Mouse (Mus musculus): ENCODE measurements around the gene Nrxn2.

Gene Nrxn2

DNA sequence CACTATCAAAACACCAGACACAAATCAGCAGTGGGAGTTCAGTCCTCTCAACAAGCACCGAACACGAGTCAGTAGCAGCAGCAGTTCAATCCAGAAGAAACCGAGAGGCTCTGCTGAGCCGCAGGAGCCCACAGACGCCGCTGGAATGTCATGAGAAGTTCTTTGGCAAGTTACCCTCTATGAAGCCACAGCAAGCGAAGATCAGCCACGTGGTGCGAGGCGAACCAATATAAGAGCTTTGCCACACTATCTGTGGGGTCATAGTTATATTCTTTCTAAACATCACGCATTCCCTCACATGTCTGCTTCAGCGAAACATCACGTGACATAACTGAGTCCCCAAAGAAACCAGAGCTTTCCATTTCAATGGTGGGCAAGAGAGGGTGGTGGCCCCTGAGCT, 126.2 kb downstream of the Nrxn2 start:
- DNase-seq = peak; percentile 32

DNA sequence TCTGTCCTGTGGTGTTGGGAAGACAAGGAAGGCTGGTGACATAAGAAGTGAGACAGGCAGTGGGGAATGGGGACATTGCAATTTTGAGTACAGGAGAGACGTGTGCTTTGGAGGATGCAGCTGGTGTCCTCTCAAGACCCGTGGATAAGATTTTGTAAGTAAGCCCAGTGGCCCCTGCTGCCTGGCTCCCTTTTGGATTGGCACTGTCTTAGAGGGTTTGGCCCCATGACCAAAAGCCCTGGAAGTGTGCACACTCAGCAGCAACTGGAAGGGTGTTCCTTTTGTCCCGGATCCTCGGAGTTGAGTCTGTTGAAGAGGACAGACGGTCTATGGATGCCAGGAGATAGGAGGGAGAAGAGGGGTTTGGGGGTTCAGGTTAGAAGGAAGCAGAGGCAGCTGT, 127.0 kb downstream of the Nrxn2 start:
- peak; percentile 60 for DNase-seq

DNA sequence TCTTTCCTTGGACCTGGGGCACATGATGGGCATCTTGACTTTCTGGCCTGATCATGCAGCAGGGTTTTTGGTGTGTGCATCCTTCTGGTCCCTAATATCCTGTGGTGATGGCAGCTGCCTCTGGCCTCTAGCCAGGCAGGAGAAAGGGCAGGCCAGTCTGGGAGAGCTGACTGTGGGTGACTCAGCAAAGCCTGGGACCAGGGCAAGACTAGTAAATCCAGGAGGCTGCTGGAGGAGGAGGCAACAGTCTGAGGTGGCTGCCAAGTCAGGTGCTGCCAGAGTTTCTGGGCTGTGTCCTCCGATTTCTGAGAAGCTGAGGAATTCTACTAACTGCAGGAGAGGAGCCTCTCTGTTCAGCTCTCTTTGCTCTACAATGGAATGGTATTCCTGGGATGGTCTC, 127.6 kb downstream of the Nrxn2 start:
- peak; percentile 97 for DNase-seq

DNA sequence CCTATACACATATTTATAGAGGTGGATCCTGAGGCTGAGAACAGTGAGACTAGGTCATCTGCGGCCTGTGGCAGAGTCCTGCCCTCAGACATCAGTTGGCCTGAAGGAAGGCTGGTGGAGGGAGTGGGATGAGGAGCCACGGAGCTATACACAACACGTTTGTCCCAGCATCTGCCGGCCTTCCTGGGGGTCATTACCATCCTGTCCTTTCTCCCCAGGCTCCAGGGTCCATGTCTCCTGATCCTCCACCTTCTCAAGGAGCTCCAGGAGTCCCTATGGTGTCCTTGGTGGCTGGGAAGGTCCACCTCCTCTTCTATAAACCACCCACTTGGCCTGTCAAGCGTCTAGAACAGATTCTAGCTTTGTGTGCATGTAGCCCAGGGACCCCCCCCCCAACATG, 129.3 kb downstream of the Nrxn2 start:
- DNase-seq = peak; percentile 46

DNA sequence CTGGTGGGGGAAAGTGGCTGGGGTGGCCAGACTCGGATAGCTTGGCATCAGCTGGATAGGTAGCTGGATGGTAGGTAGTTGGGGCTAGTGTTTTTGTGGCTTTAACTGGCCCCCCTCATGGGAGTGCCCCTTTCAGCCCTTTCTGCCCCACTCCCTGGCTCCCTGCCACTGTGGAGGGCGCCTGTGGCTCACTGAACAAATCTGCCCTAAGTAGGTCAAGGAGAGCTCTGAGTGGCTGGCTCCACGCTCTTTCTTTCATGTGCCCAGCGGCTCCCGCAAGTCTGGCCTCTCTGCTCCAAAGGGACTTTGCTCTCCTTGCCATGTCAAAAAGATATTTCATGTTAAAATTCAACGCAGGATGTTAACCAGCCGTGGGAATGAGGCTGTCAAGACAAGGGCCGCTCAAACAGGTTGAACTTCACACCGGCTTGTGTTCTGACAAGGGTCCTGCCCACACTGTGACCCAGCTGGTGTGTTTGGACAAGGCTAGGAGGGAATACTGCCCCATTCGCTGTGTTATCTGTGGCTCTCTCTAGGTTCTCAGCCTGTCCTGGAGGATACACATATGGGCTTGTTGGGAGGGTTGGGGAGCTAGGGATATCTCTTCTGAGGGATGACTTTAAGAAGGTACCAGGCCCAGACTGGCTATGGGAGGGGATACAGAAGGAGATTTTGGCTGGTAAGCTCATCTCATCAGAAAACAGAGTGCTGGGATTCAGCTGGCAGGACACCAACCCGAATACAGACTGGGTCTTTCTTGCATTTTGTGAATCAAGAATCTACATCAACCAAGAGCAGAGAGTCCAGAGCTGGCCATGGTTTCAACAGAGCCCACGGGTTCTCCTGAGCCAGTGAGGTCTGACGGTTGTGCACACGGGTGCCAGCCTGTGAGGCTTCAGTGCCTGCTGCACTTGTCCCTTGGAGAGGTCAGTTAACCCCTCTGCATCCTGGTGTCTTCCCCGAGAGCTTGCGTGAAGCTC, 130.2 kb downstream of the Nrxn2 start:
- peak; percentile 76 for DNase-seq

DNA sequence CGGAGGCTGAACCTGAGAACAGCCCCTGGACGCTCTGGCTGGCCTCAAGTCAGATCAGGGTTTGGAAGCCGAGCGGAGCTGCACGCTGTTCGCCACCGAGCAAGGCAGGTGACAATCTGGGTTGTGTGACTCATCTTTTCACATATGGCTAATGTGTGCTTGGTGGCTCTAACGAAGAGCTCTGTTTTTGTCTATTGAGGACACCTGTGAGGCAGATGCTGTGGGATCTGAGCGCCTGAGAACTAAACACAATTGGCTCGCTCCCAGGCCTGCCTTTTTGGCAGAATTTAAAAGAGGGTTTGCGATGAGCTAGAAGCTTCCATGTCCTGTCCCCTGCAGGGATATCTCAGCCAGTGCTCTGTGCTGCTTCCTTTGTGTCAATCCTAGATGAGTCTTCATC, 131.0 kb downstream of the Nrxn2 start:
- DNase-seq = peak; percentile 92

DNA sequence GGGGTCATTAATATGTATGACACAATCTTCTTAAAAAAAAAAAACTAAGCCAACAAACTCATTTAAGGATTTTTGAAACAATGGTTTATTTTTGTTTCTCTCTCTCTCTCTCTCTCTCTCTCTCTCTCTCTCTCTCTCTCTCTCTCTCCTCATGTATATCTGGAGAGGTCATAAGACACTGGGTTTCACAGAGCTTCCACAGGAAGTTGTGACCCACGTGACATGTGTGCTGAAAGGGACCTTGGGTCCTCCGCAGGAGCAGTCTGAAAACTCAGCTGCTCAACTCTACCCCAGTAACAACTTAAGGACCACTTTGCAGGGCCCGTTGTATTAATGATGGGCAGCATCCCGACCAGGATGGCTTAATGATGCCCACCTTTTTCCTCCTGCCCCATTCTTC, 132.7 kb downstream of the Nrxn2 start:
- peak; percentile 15 for DNase-seq

DNA sequence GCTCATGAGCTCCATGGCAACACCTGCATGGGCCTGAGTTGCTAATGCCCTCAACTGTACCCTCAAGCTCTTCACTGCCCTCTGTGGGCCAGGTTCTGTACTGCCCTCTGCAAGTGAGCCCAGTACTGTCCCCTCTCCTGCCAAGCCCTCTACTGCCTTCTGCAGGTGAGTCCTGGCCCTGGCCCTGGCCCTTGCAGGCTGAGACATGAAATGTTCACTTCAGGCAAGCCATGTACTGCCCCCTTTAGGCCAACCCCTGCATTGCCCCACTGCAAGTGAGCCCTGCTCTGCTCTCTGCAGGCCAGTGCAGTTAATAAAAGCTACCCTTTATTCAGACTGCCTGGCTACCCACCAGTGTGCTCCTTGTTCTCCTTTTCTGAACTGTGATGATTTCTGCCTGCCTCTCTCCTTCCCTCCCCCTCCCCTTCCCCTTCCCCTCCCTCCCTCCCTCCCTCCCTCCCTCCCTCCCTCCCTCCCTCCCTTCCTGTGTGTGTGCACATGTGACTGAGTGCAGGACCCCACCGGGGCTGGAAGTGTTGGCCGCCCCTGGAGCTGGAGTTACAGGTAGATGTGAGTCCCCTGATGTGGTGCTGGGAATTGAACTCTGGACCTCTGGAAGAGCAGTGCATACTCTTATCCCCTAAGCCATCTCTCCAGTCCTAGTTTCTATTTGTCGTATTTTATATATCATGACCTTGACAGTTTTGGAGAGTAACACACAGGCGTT, 133.9 kb downstream of the Nrxn2 start:
- peak; percentile 85 for DNase-seq

DNA sequence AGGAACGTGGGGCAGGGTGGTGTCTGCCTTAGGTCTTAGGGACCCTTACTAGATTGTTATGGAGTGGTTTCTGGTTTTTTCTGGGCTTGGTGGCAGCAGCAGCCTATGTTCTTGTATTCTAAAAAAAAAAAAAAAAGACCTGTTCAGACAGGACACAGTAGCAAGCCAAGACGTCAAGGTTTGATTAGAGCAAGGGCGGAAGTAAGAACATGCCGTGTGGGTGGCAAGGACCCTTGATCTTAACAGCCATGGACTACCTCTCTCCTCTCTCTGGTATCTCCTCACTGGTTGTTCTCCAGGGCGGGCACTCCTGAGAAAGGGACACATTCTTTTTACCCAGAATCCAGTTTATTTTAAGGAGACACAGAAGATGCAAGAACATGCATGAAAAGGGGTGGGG, 134.6 kb downstream of the Nrxn2 start:
- DNase-seq = peak; percentile 12

DNA sequence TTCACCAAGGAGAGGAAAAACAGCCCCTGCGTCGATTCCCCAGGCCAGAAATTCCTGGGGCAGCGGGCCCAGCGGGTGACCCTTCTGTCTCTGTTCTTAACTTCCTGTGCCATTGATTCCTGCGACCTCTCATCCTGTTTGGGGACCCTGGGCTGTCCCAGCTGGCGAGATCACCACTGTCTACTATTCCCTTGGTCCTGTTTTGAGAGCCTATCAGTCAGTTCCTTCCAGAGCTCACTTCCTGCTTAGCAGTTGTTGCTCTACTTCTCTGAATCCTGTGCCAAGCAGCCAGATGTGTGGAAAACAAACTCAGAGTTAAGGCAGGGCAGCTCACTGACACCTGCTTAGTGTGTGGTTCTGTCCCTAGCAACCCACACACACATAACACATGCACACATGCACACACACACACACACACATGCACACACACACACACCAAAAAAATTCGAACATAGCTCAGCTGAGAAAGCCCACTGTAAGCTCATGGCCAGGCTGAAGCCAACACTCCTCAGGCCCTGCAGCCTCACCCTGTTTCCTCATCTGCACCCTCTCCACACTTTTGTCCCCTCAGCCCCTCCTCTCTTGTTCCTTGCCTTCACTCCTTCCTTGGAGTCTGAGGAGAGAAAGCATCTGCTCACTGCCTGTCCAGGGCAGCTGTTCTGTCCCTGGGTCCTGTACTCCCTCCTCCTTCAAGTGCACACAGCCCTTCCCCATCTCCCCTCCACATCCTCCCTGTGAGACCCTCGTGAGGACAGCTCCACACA, 135.5 kb downstream of the Nrxn2 start:
- peak; percentile 14 for DNase-seq

DNA sequence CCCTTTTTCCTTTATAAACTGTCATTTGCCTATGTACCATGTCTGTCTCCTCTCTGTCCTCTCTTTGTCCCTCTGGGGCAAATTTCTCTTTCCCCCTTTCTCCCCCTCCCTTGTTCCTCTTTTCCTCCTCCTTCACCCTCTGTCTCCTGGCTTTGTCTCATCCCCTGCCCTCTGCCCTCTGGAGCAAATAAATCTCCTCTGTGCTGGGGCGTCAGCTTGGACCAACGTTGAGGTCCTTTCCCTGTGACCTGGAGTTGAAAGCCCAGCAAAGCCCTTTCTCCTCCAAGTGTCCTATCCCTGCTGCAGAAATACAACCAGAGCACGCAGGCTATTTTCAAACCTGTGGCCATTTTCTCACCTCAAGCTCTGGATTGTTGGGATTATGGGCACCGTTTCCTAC, 141.0 kb downstream of the Nrxn2 start:
- DNase-seq = no peak

DNA sequence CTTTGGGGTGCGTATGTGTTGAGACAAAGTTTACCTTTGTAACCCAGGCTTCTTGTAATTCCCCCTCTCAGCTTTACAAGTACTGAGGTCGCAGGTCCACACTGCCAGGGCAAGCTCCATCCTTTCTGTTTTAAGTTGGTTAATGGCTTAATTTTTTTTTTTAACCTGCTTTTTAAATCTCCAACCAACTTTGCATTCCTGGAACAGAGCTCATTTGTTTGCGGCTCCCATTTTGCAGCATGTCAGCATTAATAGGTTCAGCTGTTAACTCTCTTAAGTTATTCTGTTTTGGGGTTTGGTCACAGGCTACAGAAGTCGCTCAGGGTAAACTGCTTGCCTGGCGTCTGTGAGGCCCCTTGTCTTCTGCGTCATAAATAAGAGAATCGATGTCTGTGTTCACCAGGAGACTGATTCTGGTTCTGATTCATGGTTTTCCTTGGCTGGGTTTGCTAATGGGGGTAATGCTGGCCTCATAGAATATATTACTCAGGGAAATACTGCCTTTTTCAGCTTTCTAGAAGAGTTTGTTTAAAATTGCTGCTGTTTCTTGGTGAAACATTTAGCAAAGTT, 141.8 kb downstream of the Nrxn2 start:
- no peak for DNase-seq

DNA sequence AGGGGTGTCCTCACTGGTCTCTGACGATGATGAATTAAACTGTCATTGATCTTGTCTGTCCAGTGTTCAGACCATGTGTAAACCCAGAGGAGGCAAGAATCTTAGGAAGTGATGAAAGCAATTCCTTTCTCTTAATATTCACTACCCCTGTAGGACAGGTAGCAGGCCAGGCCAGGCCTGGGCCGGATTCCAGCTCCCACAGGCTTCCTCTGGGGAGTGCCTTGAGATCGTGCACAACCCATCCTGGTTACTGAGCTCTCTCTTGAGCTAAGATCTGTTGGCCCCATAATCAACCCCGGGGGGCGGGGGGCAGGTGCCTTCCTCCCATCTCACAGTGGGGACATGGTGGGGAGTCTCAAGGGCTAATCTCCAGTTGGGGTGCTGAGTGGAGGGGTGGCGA, 146.6 kb downstream of the Nrxn2 start:
- DNase-seq = peak; percentile 30

DNA sequence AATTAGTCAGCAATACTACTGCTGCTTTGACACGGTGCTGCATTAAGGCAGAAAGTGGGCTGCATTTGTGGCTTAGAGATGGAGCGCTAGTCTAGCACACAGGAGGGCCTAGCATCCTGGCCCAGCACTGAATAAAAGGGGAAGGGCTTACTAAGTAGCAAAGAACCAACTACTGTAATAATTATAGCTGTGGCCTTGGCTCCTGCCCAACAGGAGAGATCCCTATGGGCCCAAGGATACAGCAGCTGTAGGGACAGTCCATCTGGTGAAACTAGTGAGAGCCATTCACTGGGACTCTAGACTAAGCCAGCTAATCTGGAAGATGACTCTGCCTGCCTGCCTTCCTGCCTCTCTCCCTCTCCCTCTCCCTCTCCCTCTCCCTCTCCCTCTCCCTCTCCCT, 147.9 kb downstream of the Nrxn2 start:
- peak; percentile 22 for DNase-seq

DNA sequence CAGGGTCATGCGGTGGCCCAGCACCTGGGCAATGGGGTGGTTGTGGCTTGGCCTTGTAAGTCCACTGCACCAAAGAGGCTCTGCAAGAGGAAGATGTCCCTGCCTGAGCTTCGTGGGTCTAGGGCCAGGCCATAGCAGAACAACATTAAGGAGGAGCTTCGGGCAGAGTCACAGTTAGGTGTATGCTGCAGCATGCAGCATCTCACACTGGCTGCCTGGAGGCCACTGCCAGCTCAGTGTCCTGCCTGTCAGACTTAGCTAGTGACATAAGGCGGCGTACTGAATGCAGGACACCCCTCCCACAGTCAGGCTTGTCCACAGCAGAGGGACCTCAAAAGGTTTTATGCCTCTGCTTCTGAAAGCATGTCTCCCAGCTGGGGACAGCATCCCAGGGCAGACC, 150.5 kb downstream of the Nrxn2 start:
- DNase-seq = no peak

DNA sequence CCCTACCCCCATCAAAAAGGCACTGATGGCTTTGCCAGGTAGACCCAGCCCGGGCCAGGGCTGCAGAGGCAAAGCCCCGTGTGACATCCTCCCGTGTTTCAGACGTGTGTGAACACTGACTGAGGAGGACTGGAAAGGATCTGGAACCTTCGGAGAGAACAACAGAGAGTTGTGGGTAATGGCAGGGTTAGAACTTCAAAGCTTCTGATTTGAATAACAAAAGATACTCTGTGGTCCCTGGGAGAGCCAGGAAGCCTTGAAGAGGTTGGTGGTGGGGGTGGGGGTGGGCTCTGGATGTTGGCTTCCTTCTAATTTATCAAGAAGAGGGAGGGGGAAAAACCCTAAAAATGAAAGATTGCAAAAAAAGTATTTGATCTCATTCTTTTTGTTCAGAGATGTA, 151.0 kb downstream of the Nrxn2 start:
- no peak for DNase-seq

DNA sequence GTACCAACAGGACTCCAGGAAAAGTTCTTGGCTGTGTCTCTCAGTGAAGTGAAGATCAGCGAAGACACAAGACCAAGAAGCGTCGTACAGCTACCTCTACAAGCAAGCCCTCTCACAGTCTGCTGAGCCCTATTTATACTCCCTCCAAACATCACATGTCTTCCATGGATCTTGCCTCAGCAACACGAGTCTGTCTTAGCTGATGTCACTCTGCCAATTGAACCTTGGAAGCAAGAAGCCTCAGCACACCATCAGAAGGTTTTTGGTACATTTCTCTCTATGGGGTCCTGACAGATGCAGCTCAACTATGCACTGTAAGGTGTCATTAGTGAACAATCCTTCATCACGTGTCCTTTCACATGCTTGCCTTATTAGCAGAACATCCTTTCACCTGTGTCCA, 152.9 kb downstream of the Nrxn2 start:
- peak; percentile 56 for DNase-seq

DNA sequence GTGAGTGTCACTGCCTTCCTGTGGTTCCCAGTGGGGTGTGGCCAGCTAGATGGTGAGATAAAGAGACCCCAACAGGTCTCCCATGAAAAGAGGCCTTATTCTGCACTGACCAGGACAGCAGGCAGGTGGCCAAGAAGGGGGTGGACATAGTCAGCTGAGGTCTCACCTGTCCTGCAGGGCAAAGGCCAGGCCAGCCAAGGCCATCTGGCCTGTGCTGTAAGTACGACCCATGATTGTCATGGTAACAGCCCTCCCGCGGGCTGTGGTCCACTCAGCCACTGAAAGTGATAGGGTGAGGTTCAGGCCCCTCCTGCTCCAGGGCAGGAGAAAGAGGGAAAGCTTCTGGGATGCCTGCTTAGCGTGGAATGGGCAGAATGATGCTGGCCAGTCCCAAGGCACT, 153.5 kb downstream of the Nrxn2 start:
- peak; percentile 95 for DNase-seq
